Mouse (Mus musculus) heart, adult 18-20 months (tissue): Measurements from ENCODE around the gene Fez1. TPM values are rescaled to one million over a fixed set of nuclear protein-coding genes. Genes with fewer than 3 reads are reported as not detected.
A peak's percentile ranks its signal among the peaks of the same experiment; 100 is the strongest.

Source experiments
- DNase-seq, 2 experiments: peaks; one replicate each; pipeline ENCODE4 v3.0.0; 2021 to 2022; ENCODE audit warnings: mixed read lengths in 1 of 2
- long read RNA-seq, 2 experiments: library from polyadenylated mRNA; stranded (forward); transcript quantifications; one replicate each; pipeline ENCODE4 v2.0.0; 2021
- total RNA-seq, 2 experiments: library from RNA; stranded (reverse); gene quantifications; 2 replicates each; pipeline ENCODE4 v1.2.3; 2021

Gene Fez1
- total RNA-seq = 1 to 10 TPM; 1.4 to 1.8 TPM
- long read RNA-seq, experiment 1, partial matches to known transcripts = 0 of 1 reads
- long read RNA-seq, experiment 1, other reads (novel, unspliced or antisense) = 0 of 1 reads
- long read RNA-seq, experiment 2 = 0 reads

GRCm38 (mm10) chr9:36821644-36822000, at the start of gene Fez1:
Gene Fez1, plus strand, starts transcription at chr9:36821864.
- no peak for DNase-seq

- no peak for DNase-seq
These were observed 37.7 kb upstream of the Fez1 start for GRCm38 (mm10) chr9:36783921-36784320.

- DNase-seq = no peak
These were observed 29.5 kb upstream of the Fez1 start for GRCm38 (mm10) chr9:36792191-36792590.

GRCm38 (mm10) chr9:36794487-36794886, 27.2 kb upstream of the Fez1 start:
- DNase-seq = no peak

GRCm38 (mm10) chr9:36795556-36795955, 26.1 kb upstream of the Fez1 start:
- DNase-seq = peak in 1 of 2 experiments; percentile 11

- DNase-seq = no peak
These were observed 25.4 kb upstream of the Fez1 start for GRCm38 (mm10) chr9:36796224-36796623.

GRCm38 (mm10) chr9:36796781-36797555, 24.7 kb upstream of the Fez1 start, which contains the start of gene Ei24:
Gene Ei24, minus strand, starts transcription at chr9:36797393.
- peak; percentile 93 to 97 for DNase-seq

- DNase-seq = no peak
These were observed 19.7 kb upstream of the Fez1 start for GRCm38 (mm10) chr9:36801961-36802360.

- no peak for DNase-seq
These were observed 18.7 kb upstream of the Fez1 start for GRCm38 (mm10) chr9:36802951-36803350.

- no peak for DNase-seq
These were observed 18.3 kb upstream of the Fez1 start for GRCm38 (mm10) chr9:36803386-36803785.

- no peak for DNase-seq
These were observed 17.7 kb upstream of the Fez1 start for GRCm38 (mm10) chr9:36803926-36804325.

GRCm38 (mm10) chr9:36805256-36805975, 16.2 kb upstream of the Fez1 start:
- DNase-seq = no peak

- DNase-seq = peak in 1 of 2 experiments; percentile 3
These were observed 13.4 kb upstream of the Fez1 start for GRCm38 (mm10) chr9:36808126-36808785.

- DNase-seq = no peak
These were observed 7.2 kb upstream of the Fez1 start for GRCm38 (mm10) chr9:36814486-36814885.

- peak in 1 of 2 experiments; percentile 18 for DNase-seq
These were observed 2.8 kb upstream of the Fez1 start for GRCm38 (mm10) chr9:36818905-36819304.

GRCm38 (mm10) chr9:36820969-36821643, 558 bp upstream of the Fez1 start:
- DNase-seq = no peak

GRCm38 (mm10) chr9:36822024-36822423, 360 bp downstream of the Fez1 start:
- no peak for DNase-seq

GRCm38 (mm10) chr9:36826612-36827363, 5.1 kb downstream of the Fez1 start:
- no peak for DNase-seq

GRCm38 (mm10) chr9:36831401-36831800, 9.7 kb downstream of the Fez1 start:
- no peak for DNase-seq

GRCm38 (mm10) chr9:36832529-36832928, 10.9 kb downstream of the Fez1 start:
- peak; percentile 55 for DNase-seq
